ENCODE assay signal across 10 mouse cellular contexts in genomic region chr15:12194817-12195735, GRCm38 (mm10). TPM values are rescaled to one million over a fixed set of nuclear protein-coding genes. Genes with fewer than 3 reads are reported as not detected.
A peak's percentile ranks its signal among the peaks of the same experiment; 100 is the strongest.
DNase-seq lines count a peak whose midpoint lies in the region; ATAC-seq and TF ChIP-seq lines count a peak whose summit lies in the region.
"Had no signal": no experiment of that assay in that cellular context is flagged by ENCODE, and none has a peak within 500 bp of the region (broad histone marks: within the 10 kb centered on the region; RNA-seq: fewer than 3 reads in every experiment).

No protein-coding gene starts in this region.

- no peak overlapping the region; the same call in 1 of the 2 replicates for H3K9ac ChIP-seq in hindbrain, embryonic 16.5 days (ENCODE audit: low read depth, low read length)
- no peak overlapping the region for H3K9ac ChIP-seq in embryonic facial prominence, embryonic 14.5 days (ENCODE audit: low read depth, low read length)
- H3K9ac ChIP-seq in liver, embryonic 12.5 days = peak overlapping the region; percentile 68

- H3K9me3 ChIP-seq in hindbrain, embryonic 10.5 days = no peaks in the 10 kb centered on the region
- no peaks in the 10 kb centered on the region for H3K9me3 ChIP-seq in hindbrain, embryonic 16.5 days (ENCODE audit: control insufficient read depth, low read length)
- no peaks in the 10 kb centered on the region for H3K9me3 ChIP-seq in E14TG2a.4 (ENCODE audit: low read length)
- no peaks in the 10 kb centered on the region for H3K9me3 ChIP-seq in embryonic facial prominence, embryonic 14.5 days (ENCODE audit: control insufficient read depth, low read length)
- no peaks in the 10 kb centered on the region for H3K9me3 ChIP-seq in liver, embryonic 12.5 days (replicated peaks)

- H3K4me1 ChIP-seq in hindbrain, embryonic 10.5 days (replicated peaks) = peaks cover 13% of the 10 kb centered on the region
- H3K4me1 ChIP-seq in hindbrain, embryonic 16.5 days (ENCODE audit: control insufficient read depth, insufficient read depth, low read depth, low read length) = no peaks in the 10 kb centered on the region
- H3K4me1 ChIP-seq in E14TG2a.4 (replicated peaks; ENCODE audit: low read depth, low read length) = peaks cover 64% of the 10 kb centered on the region
- no peaks in the 10 kb centered on the region for H3K4me1 ChIP-seq in embryonic facial prominence, embryonic 14.5 days (ENCODE audit: control insufficient read depth, insufficient read depth, low read length)
- H3K4me1 ChIP-seq in liver, embryonic 12.5 days = peaks cover 47% of the 10 kb centered on the region

- no peak for ATAC-seq in hindbrain, embryonic 16.5 days
- ATAC-seq in embryonic facial prominence, embryonic 14.5 days (ENCODE audit: low read depth) = no peak
- ATAC-seq in liver, embryonic 12.5 days = no peak
- ATAC-seq in cerebellum, adult (ENCODE audit: insufficient number of reproducible peaks, low FRiP score, low TSS enrichment) = no peak
- ATAC-seq: forebrain, embryonic 16.5 days had no signal

- no peak for DNase-seq in hindbrain, embryonic 10.5 days (ENCODE audit: low spot score)
- DNase-seq in embryonic facial prominence, embryonic 14.5 days (ENCODE audit: low spot score) = no peak
- DNase-seq in right cerebral cortex, postnatal 10 days (ENCODE audit: low spot score in 2 of 2) = no peak
- no peak for DNase-seq in layer of hippocampus, postnatal 36 days
- DNase-seq: cerebellum, adult 18-20 months had no signal

- no peak for TF ChIP-seq CTCF in E14TG2a.4 (conservative IDR thresholded peaks at IDR 0.05; ENCODE audit: low read length)

- peaks cover 3% of the 10 kb centered on the region; the same call in 1 of the 2 replicates for H3K27me3 ChIP-seq in hindbrain, embryonic 10.5 days (ENCODE audit: insufficient read depth, poor library complexity, severe bottlenecking)
- no peaks in the 10 kb centered on the region for H3K27me3 ChIP-seq in hindbrain, embryonic 16.5 days (replicated peaks; ENCODE audit: control insufficient read depth, insufficient read depth, low read length)
- peaks cover 6% of the 10 kb centered on the region for H3K27me3 ChIP-seq in E14TG2a.4 (ENCODE audit: insufficient read depth, low read length)
- H3K27me3 ChIP-seq in embryonic facial prominence, embryonic 14.5 days (replicated peaks; ENCODE audit: control insufficient read depth, insufficient read depth, low read length) = no peaks in the 10 kb centered on the region
- no peaks in the 10 kb centered on the region for H3K27me3 ChIP-seq in liver, embryonic 12.5 days (replicated peaks)

- no peak overlapping the region for H3K4me2 ChIP-seq in hindbrain, embryonic 16.5 days (ENCODE audit: low read length)
- H3K4me2 ChIP-seq in embryonic facial prominence, embryonic 14.5 days (ENCODE audit: low read depth, low read length) = peak overlapping the region; percentile 20
- peak overlapping the region; percentile 77 for H3K4me2 ChIP-seq in liver, embryonic 12.5 days

- 78% methylated on average over 20 of the region's 20 CpGs for WGBS in hindbrain, embryonic 10.5 days
- WGBS in hindbrain, embryonic 16.5 days = 76% methylated on average over 20 of the region's 20 CpGs
- WGBS in embryonic facial prominence, embryonic 14.5 days = 61% methylated on average over 20 of the region's 20 CpGs
- WGBS in liver, embryonic 12.5 days (ENCODE audit: insufficient replicate concordance) = 27% methylated on average over 20 of the region's 20 CpGs

- H3K4me3 ChIP-seq in hindbrain, embryonic 10.5 days = 0 out of 2 replicates have a peak overlapping the region, but pooled peaks have one; percentile 16
- H3K4me3 ChIP-seq in hindbrain, embryonic 16.5 days (ENCODE audit: low read length) = no peak overlapping the region
- H3K4me3 ChIP-seq in E14TG2a.4 (replicated peaks; ENCODE audit: low read length) = peak overlapping the region; percentile 35; the same call in 1 of the 2 replicates
- H3K4me3 ChIP-seq in embryonic facial prominence, embryonic 14.5 days (ENCODE audit: low read depth, low read length) = no peak overlapping the region
- peak overlapping the region; percentile 52 for H3K4me3 ChIP-seq in liver, embryonic 12.5 days

- H3K27ac ChIP-seq in hindbrain, embryonic 10.5 days = 0 out of 2 replicates have a peak overlapping the region, but pooled peaks have one; percentile 17
- no peak overlapping the region for H3K27ac ChIP-seq in hindbrain, embryonic 16.5 days (ENCODE audit: low read depth, low read length)
- peak overlapping the region; percentile 77 for H3K27ac ChIP-seq in embryonic facial prominence, embryonic 14.5 days (replicated peaks; ENCODE audit: low read depth, low read length)
- peak overlapping the region; percentile 89 for H3K27ac ChIP-seq in liver, embryonic 12.5 days

- peaks cover 19% of the 10 kb centered on the region for H3K36me3 ChIP-seq in hindbrain, embryonic 10.5 days
- H3K36me3 ChIP-seq in hindbrain, embryonic 16.5 days (ENCODE audit: control insufficient read depth, insufficient read depth, low read length) = no peaks in the 10 kb centered on the region; the same call in 1 of the 2 replicates
- peaks cover 7% of the 10 kb centered on the region for H3K36me3 ChIP-seq in E14TG2a.4 (ENCODE audit: insufficient read depth, low read length)
- peaks cover 7% of the 10 kb centered on the region; the same call in 1 of the 2 replicates for H3K36me3 ChIP-seq in embryonic facial prominence, embryonic 14.5 days (ENCODE audit: control insufficient read depth, insufficient read depth, low read length)
- H3K36me3 ChIP-seq in liver, embryonic 12.5 days = peaks cover 16% of the 10 kb centered on the region

RNA-seq across cellular contexts. Expression of gene Mtmr12, which starts 9.8 kb away (rescaled TPM):
- polyA plus RNA-seq in hindbrain, embryonic 10.5 days (2016; fragmentation: Nextera tagmentation; extraction: Ambion mirVana) = 15.1 and 17.9 TPM in 2 replicates
- 7.1 and 9.1 TPM in 2 replicates for polyA plus RNA-seq in hindbrain, embryonic 16.5 days (2015; fragmentation: Nextera tagmentation; extraction: Ambion mirVana)
- 15.5 and 16.0 TPM in 2 replicates for polyA plus RNA-seq in embryonic facial prominence, embryonic 14.5 days (2014; fragmentation: Nextera tagmentation; extraction: Ambion mirVana)
- 11.9 and 12.3 TPM in 2 replicates for polyA plus RNA-seq in liver, embryonic 12.5 days (2016; fragmentation: Nextera tagmentation; extraction: Ambion mirVana)
- total RNA-seq in layer of hippocampus, postnatal 36 days (2021) = 10 to 100 TPM; 55.4 to 58.1 TPM

Comparison
In these comparisons a context has a peak if more than half of its experiments do, and no peak if none do; other contexts are left out.
1. H3K4me3 ChIP-seq: peak in hindbrain, embryonic 10.5 days (single experiment), E14TG2a.4 (single experiment) and liver, embryonic 12.5 days (single experiment); none in hindbrain, embryonic 16.5 days (single experiment) and embryonic facial prominence, embryonic 14.5 days (single experiment).